Mouse (Mus musculus) inflammation-experienced regulatory T-cells (primary cell): ENCODE measurements around the gene Tdpoz3. TPM values are rescaled to one million over a fixed set of nuclear protein-coding genes. Genes with fewer than 3 reads are reported as not detected.

ENCODE experiments used
- polyA plus RNA-seq, 2 experiments: library from polyadenylated mRNA; unstranded; fragments of 100-300 nt; shearing (Covaris generic); gene quantifications; one replicate each; pipeline ENCODE4 v1.2.1; 2017

Tdpoz3 gene
- polyA plus RNA-seq: not detected

DNA sequence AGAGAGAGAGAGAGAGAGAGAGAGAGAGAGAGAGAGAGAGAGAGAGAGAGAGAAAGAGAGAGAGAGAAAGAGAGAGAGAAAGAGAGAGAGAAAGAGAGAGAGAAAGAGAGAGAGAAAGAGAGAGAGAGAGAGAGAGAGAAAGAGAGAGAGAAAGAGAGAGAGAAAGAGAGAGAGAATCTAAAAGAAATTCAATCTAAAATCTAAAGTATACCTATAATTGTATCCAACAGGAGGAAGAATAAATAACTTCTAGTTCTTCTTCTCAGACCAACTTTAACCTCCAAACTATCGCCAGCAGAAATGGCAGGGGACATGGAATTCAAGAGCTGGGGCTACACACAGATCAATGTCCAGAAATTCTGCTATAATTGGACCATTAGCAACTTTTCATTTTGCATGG, at the start of gene Tdpoz3:
Tdpoz3 (plus strand) TSS at position 301 of the 400 bp plus-strand sequence.

GRCm38 (mm10) chr3:93796098-93796497, 29.7 kb upstream of the Tdpoz3 start, which contains the start of gene Tdpoz4:
TSS of gene Tdpoz4 (plus strand) at chr3:93796398.

Other genes with a start within 250 kb of the Tdpoz3 start
- under 1 TPM in 1 of 2 experiments, not detected in 1; 0.23 TPM for gene Tdpoz2, start 173.3 kb upstream of the Tdpoz3 start, polyA plus RNA-seq
- not detected for gene Tdpoz1, start 149.7 kb upstream of the Tdpoz3 start, polyA plus RNA-seq
- gene Gm37596, start 132.9 kb upstream of the Tdpoz3 start, polyA plus RNA-seq: not detected
- under 1 TPM in 1 of 2 experiments, not detected in 1; 0.75 TPM for gene Gm5773, start 53.0 kb upstream of the Tdpoz3 start, polyA plus RNA-seq
- gene Tdpoz4, start 29.6 kb upstream of the Tdpoz3 start, polyA plus RNA-seq: under 1 TPM in 1 of 2 experiments, not detected in 1; 0.33 TPM
- gene Gm9117, start 117.5 kb downstream of the Tdpoz3 start, polyA plus RNA-seq: not detected
- under 1 TPM in 1 of 2 experiments, not detected in 1; 0.50 TPM for gene Tdpoz5, start 135.3 kb downstream of the Tdpoz3 start, polyA plus RNA-seq
- gene Gm9125, start 228.9 kb downstream of the Tdpoz3 start, polyA plus RNA-seq: under 1 TPM in 1 of 2 experiments, not detected in 1; 0.39 TPM
- gene Gm10697, start 246.6 kb downstream of the Tdpoz3 start, polyA plus RNA-seq: under 1 TPM in 1 of 2 experiments, not detected in 1; 0.50 TPM